Mouse (Mus musculus) ES-Bruce4 (cell line): ENCODE measurements at regions not wholly inside any gene's neighbourhood (a gene's known extent, or its start where the extent isn't known, plus 50 kb on each side); places are given as distances from the start of the nearest gene placed in this dataset.

Source experiments
- H3K27ac ChIP-seq: 2 replicates; pipeline ENCODE4 v1.5.1; 2012; ENCODE audit warnings: low read length, inconsistent platforms; ENCODE audit not compliant: insufficient read depth
- H3K27me3 ChIP-seq: 2 replicates; pipeline ENCODE4 v1.6.1; 2012; ENCODE audit warnings: mild to moderate bottlenecking, low read length, inconsistent platforms; ENCODE audit not compliant: control insufficient read depth, poor library complexity, insufficient read depth, severe bottlenecking
- H3K36me3 ChIP-seq: 2 replicates; pipeline ENCODE4 v1.6.1; 2012; ENCODE audit warnings: inconsistent platforms, mild to moderate bottlenecking, low read length, moderate library complexity; ENCODE audit not compliant: control insufficient read depth, poor library complexity, insufficient read depth, severe bottlenecking
- H3K4me1 ChIP-seq: one replicate; pipeline ENCODE4 v1.8.1; 2011; ENCODE audit warnings: low read length; ENCODE audit not compliant: control insufficient read depth, insufficient read depth
- H3K4me3 ChIP-seq: 2 replicates; pipeline ENCODE4 v1.5.1; 2011; ENCODE audit warnings: low read depth, mild to moderate bottlenecking, low read length
- H3K9ac ChIP-seq: 2 replicates; pipeline ENCODE4 v1.6.1; 2012; ENCODE audit warnings: low read depth, mild to moderate bottlenecking, inconsistent platforms; ENCODE audit not compliant: poor library complexity, severe bottlenecking
- H3K9me3 ChIP-seq: replicated peaks from 2 replicates; pipeline ENCODE4 v1.6.1; 2012; ENCODE audit warnings: mild to moderate bottlenecking, low read length, inconsistent platforms; ENCODE audit not compliant: control insufficient read depth, poor library complexity, insufficient read depth, severe bottlenecking
- CTCF ChIP-seq: IDR thresholded peaks from one replicate; pipeline ENCODE4 v1.8.1; 2011; ENCODE audit warnings: low read depth, low read length
- EP300 ChIP-seq: IDR thresholded peaks from 2 replicates; pipeline ENCODE4 v1.6.1; 2011; ENCODE audit warnings: low read depth, low read length; ENCODE audit not compliant: insufficient read depth
- POLR2A ChIP-seq: IDR thresholded peaks from one replicate; pipeline ENCODE4 v1.8.1; 2011; ENCODE audit warnings: low read length; ENCODE audit not compliant: insufficient read depth

DNA sequence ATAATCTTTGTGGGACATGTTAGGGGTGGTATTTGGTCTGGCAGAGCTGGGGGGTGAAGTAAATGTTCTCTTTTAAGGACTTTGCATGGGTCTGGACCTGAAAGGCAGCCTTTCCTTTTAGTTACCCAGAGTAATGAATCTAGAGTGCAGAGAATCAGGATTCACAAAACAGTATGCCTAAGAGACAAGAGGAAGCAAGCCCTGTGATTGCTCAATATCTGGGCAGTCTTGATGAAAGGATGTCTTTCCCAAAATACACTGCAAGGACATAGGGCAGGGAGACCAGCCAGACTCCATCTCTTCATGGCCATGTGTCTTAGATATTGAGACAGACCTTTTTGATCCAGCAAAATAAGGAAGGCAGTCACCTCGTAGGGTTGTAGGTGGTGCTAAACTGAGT is 84.3 kb downstream of the Ttc32 start:
- Histone ChIP-seq H3K27me3 (no peaks in the 10 kb centered on the region), H3K4me1 (no peaks in the 10 kb centered on the region), H3K27ac (no peak overlapping the region), H3K9ac (no peak overlapping the region), H3K9me3 (no peaks in the 10 kb centered on the region), H3K36me3 (no peaks in the 10 kb centered on the region), H3K4me3 (no peak overlapping the region)
- TF ChIP-seq CTCF (no peak), EP300 (no peak), POLR2A (no peak)

- Histone ChIP-seq H3K27ac (no peak overlapping the region), H3K9ac (no peak overlapping the region), H3K27me3 (no peaks in the 10 kb centered on the region), H3K4me3 (no peak overlapping the region), H3K4me1 (no peaks in the 10 kb centered on the region), H3K9me3 (no peaks in the 10 kb centered on the region), H3K36me3 (no peaks in the 10 kb centered on the region)
- TF ChIP-seq EP300 = no peak
- TF ChIP-seq CTCF = no peak
- TF ChIP-seq POLR2A = no peak
These were observed 88.8 kb downstream of the Ttc32 start for GRCm38 (mm10) chr12:9118576-9118975.

DNA sequence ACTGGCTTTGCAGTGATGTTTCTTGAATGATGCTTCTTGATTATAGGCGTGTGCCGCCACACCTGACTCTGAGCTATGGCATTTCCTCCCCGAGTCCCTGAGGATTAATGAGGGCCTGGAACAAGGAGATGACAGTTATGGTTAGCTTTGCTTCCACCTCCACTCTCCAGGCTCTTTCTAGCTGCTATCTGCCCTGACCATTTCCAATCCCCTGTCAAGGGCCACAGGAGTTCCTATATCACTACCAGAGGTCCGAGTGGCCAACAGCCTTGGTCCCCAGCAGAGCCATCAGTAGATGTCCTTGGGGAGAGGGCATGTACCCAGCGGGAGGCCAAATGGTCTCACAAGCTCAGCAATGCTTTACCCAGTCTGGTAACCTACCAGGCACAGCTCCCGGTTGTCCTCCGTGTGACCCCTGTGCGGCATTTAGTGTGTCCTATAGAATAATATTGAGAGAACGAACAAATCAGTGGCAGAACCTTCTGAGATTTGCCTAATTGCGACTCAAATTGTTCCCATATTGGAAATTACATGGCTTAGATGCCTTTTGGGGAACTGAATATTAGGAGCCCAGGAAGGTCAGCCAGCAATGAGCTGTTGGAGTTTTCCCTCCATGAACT is 98.2 kb downstream of the Ttc32 start:
- H3K27ac ChIP-seq = no peak overlapping the region
- TF ChIP-seq EP300 (no peak), CTCF (no peak), POLR2A (no peak)

GRCm38 (mm10) chr12:9128581-9129275 is 98.9 kb downstream of the Ttc32 start:
- Histone ChIP-seq H3K27me3 (no peaks in the 10 kb centered on the region), H3K36me3 (no peaks in the 10 kb centered on the region), H3K4me3 (no peak overlapping the region), H3K27ac (no peak overlapping the region), H3K9me3 (no peaks in the 10 kb centered on the region), H3K4me1 (no peaks in the 10 kb centered on the region), H3K9ac (no peak overlapping the region)
- no peak for TF ChIP-seq POLR2A
- no peak for TF ChIP-seq CTCF
- no peak for TF ChIP-seq EP300

More for the DNA sequence above, 98.2 kb downstream of the Ttc32 start:
- Histone ChIP-seq H3K4me3 (no peak overlapping the region), H3K27me3 (no peaks in the 10 kb centered on the region), H3K9ac (no peak overlapping the region), H3K4me1 (no peaks in the 10 kb centered on the region), H3K36me3 (no peaks in the 10 kb centered on the region), H3K9me3 (no peaks in the 10 kb centered on the region)

- Histone ChIP-seq H3K27ac (no peak overlapping the region), H3K9me3 (no peaks in the 10 kb centered on the region), H3K4me1 (no peaks in the 10 kb centered on the region), H3K4me3 (no peak overlapping the region), H3K9ac (no peak overlapping the region), H3K36me3 (no peaks in the 10 kb centered on the region), H3K27me3 (no peaks in the 10 kb centered on the region)
- TF ChIP-seq CTCF (no peak), POLR2A (no peak), EP300 (no peak)
These were observed 102.8 kb downstream of the Ttc32 start for GRCm38 (mm10) chr12:9132621-9133020.
